Mouse (Mus musculus): ENCODE data around the gene Dennd5a. TPM values are rescaled to one million over a fixed set of nuclear protein-coding genes. Genes with fewer than 3 reads are reported as not detected.

The Dennd5a gene
- polyA plus RNA-seq, 1 experiment from 2014 or later, result 18.0 TPM

GRCm38 (mm10) chr7:109967805-109968579 lies 7.7 kb upstream of the Dennd5a start:
- Histone ChIP-seq H3K36me3 (ENCODE audit: control insufficient read depth, insufficient read depth, low read length) (no peaks in the 10 kb centered on the region), H3K27me3 (replicated peaks; ENCODE audit: control insufficient read depth, insufficient read depth, low read length) (no peaks in the 10 kb centered on the region), H3K4me2 (ENCODE audit: low read depth, low read length) (no peak overlapping the region), H3K4me3 (ENCODE audit: low read length) (no peak overlapping the region), H3K27ac (ENCODE audit: low read length) (peak overlapping the region; percentile 62), H3K9me3 (ENCODE audit: control insufficient read depth, low read length) (no peaks in the 10 kb centered on the region), H3K9ac (ENCODE audit: low read depth, low read length) (no peak overlapping the region), H3K4me1 (ENCODE audit: control insufficient read depth, insufficient read depth, low read length) (peaks cover 7% of the 10 kb centered on the region; the same call in 1 of the 2 replicates)
- peak; percentile 58; the same call in 1 of the 2 replicates for ATAC-seq
- WGBS, result 69% methylated on average over 11 of the region's 11 CpGs

DNA sequence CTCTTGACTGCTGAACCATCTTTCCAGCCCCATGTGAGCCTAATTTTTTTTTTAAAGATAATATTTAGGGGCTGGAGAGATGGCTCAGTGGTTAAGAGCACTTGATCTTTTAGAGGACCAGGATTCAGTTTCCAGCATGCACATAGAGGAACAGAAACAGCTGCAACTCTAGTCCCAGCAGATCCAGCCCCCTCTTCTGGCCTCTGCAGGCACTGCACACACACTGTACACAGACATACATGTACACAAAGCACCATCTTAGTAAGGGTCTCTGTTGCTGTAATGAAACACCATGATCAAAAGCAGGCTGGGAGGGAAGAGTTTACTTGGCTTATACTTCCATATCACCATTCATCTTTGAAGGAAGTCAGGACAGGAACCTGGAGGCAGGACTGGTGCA lies 5.4 kb upstream of the Dennd5a start:
- Histone ChIP-seq H3K4me2 (ENCODE audit: low read depth, low read length) (no peak overlapping the region), H3K9me3 (ENCODE audit: control insufficient read depth, low read length) (no peaks in the 10 kb centered on the region), H3K4me1 (ENCODE audit: control insufficient read depth, insufficient read depth, low read length) (peaks cover 11% of the 10 kb centered on the region), H3K4me3 (ENCODE audit: low read length) (no peak overlapping the region), H3K36me3 (ENCODE audit: control insufficient read depth, insufficient read depth, low read length) (no peaks in the 10 kb centered on the region), H3K27me3 (replicated peaks; ENCODE audit: control insufficient read depth, insufficient read depth, low read length) (no peaks in the 10 kb centered on the region), H3K27ac (ENCODE audit: low read length) (no peak overlapping the region), H3K9ac (ENCODE audit: low read depth, low read length) (no peak overlapping the region)
- ATAC-seq, result no peak

DNA sequence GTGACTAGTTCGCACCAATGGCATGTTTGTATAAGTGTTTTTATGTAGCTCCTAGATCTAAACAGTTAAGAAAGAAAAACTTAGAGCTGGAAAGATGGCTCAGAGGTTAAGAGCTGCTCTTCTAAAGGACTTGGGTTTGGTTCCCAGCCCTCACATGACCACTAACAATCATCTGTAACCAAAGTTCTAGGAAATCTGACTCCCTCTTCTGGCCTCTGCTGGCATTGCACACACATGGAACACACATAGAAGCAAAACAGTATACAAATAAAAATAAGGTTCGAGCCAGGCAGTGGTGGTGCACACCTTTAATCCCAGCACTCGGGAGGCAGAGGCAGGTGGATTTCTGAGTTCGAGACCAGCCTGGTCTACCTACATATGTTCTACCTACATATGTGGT lies 3.4 kb upstream of the Dennd5a start:
- no peak overlapping the region for H3K9ac ChIP-seq (ENCODE audit: low read depth, low read length)
- H3K27ac ChIP-seq (ENCODE audit: low read length), result no peak overlapping the region
- H3K9me3 ChIP-seq (ENCODE audit: control insufficient read depth, low read length), result no peaks in the 10 kb centered on the region
- WGBS, result 93% methylated on average over 4 of the region's 4 CpGs
- no peak for ATAC-seq
- H3K4me3 ChIP-seq (ENCODE audit: low read length), result no peak overlapping the region
- H3K36me3 ChIP-seq (ENCODE audit: control insufficient read depth, insufficient read depth, low read length), result no peaks in the 10 kb centered on the region
- H3K27me3 ChIP-seq (replicated peaks; ENCODE audit: control insufficient read depth, insufficient read depth, low read length), result no peaks in the 10 kb centered on the region
- no peak overlapping the region for H3K4me2 ChIP-seq (ENCODE audit: low read depth, low read length)
- peaks cover 18% of the 10 kb centered on the region for H3K4me1 ChIP-seq (ENCODE audit: control insufficient read depth, insufficient read depth, low read length)

GRCm38 (mm10) chr7:109962596-109962995 lies 2.3 kb upstream of the Dennd5a start:
- H3K4me1 ChIP-seq (ENCODE audit: control insufficient read depth, insufficient read depth, low read length), result peaks cover 15% of the 10 kb centered on the region; the same call in 1 of the 2 replicates
- no peaks in the 10 kb centered on the region for H3K9me3 ChIP-seq (ENCODE audit: control insufficient read depth, low read length)
- no peaks in the 10 kb centered on the region for H3K27me3 ChIP-seq (replicated peaks; ENCODE audit: control insufficient read depth, insufficient read depth, low read length)
- 70% methylated on average over 4 of the region's 4 CpGs for WGBS
- no peak for ATAC-seq
- H3K4me2 ChIP-seq (ENCODE audit: low read depth, low read length), result no peak overlapping the region
- no peaks in the 10 kb centered on the region for H3K36me3 ChIP-seq (ENCODE audit: control insufficient read depth, insufficient read depth, low read length)
- no peak overlapping the region for H3K27ac ChIP-seq (ENCODE audit: low read length)
- H3K9ac ChIP-seq (ENCODE audit: low read depth, low read length), result no peak overlapping the region
- H3K4me3 ChIP-seq (ENCODE audit: low read length), result no peak overlapping the region

DNA sequence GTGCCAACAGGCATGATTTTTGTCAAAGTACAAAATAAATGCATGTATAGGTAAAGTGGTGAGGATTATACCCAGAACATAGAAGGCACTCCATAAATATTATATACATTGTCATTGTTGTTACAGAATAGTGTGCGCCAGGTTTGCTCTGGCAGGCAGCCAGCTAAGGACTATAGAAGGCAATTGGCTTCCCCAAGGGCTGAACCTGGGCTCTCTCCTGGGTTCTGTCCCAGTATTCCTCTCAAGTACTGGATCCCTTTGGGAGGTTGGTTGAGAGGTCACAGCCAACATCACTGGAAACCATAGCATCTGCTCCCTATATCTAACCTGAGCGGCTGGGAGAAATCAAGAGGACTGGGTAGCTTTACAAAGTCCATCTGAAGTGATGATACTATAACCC lies 1.3 kb upstream of the Dennd5a start:
- Histone ChIP-seq H3K4me3 (ENCODE audit: low read length) (no peak overlapping the region), H3K27me3 (replicated peaks; ENCODE audit: control insufficient read depth, insufficient read depth, low read length) (no peaks in the 10 kb centered on the region), H3K4me2 (ENCODE audit: low read depth, low read length) (no peak overlapping the region), H3K27ac (ENCODE audit: low read length) (no peak overlapping the region), H3K36me3 (ENCODE audit: control insufficient read depth, insufficient read depth, low read length) (no peaks in the 10 kb centered on the region), H3K9ac (ENCODE audit: low read depth, low read length) (no peak overlapping the region), H3K4me1 (ENCODE audit: control insufficient read depth, insufficient read depth, low read length) (peaks cover 15% of the 10 kb centered on the region; the same call in 1 of the 2 replicates), H3K9me3 (ENCODE audit: control insufficient read depth, low read length) (no peaks in the 10 kb centered on the region)
- no peak for ATAC-seq
- WGBS, result 75% methylated on average over 2 of the region's 2 CpGs

DNA sequence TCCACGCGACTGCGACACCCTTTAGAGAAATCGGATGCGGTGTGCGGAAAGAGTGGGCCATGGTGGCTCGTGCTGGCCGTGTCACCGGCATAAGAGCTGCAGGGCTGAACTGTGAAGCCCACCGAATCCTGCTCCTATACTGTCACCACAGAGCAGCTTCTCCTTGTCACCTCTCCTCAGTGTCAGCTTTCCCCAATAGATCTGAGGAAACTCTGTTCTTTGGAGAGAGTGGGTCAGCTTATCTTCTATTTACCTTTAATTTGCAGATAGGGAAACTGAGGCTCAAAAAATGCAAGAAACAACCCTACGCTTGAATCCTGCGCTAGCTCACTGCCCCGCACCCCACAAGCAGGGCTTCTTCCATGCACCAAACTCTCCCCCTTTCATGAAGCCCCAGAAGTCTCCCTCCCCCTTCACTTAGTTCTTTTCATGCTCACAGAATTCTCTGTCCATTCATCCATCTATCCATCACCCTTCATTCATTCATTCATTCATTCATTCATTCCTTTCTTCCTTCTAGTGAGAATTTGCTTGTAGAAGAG lies 414 bp upstream of the Dennd5a start:
- 10% methylated on average over 13 of the region's 13 CpGs for WGBS
- Histone ChIP-seq H3K9me3 (ENCODE audit: control insufficient read depth, low read length) (no peaks in the 10 kb centered on the region), H3K27ac (ENCODE audit: low read length) (peak overlapping the region; percentile 89), H3K4me1 (ENCODE audit: control insufficient read depth, insufficient read depth, low read length) (peaks cover 16% of the 10 kb centered on the region), H3K9ac (ENCODE audit: low read depth, low read length) (peak overlapping the region; percentile 94), H3K36me3 (ENCODE audit: control insufficient read depth, insufficient read depth, low read length) (no peaks in the 10 kb centered on the region), H3K4me2 (ENCODE audit: low read depth, low read length) (peak overlapping the region; percentile 72), H3K4me3 (ENCODE audit: low read length) (peak overlapping the region; percentile 81), H3K27me3 (replicated peaks; ENCODE audit: control insufficient read depth, insufficient read depth, low read length) (no peaks in the 10 kb centered on the region)
- ATAC-seq, result peak; percentile 7; the same call in 1 of the 2 replicates

- peak; percentile 23; the same call in 1 of the 2 replicates for ATAC-seq
- no peaks in the 10 kb centered on the region for H3K9me3 ChIP-seq (ENCODE audit: control insufficient read depth, low read length)
- H3K27ac ChIP-seq (ENCODE audit: low read length), result peak overlapping the region; percentile 89
- peak overlapping the region; percentile 72 for H3K4me2 ChIP-seq (ENCODE audit: low read depth, low read length)
- no peaks in the 10 kb centered on the region for H3K36me3 ChIP-seq (ENCODE audit: control insufficient read depth, insufficient read depth, low read length)
- no peaks in the 10 kb centered on the region for H3K27me3 ChIP-seq (replicated peaks; ENCODE audit: control insufficient read depth, insufficient read depth, low read length)
- H3K9ac ChIP-seq (ENCODE audit: low read depth, low read length), result peak overlapping the region; percentile 94
- H3K4me3 ChIP-seq (ENCODE audit: low read length), result peak overlapping the region; percentile 81
- 8% methylated on average over 18 of the region's 18 CpGs for WGBS
- H3K4me1 ChIP-seq (ENCODE audit: control insufficient read depth, insufficient read depth, low read length), result peaks cover 30% of the 10 kb centered on the region
Measured at GRCm38 (mm10) chr7:109958843-109959715, 1.2 kb downstream of the Dennd5a start.

DNA sequence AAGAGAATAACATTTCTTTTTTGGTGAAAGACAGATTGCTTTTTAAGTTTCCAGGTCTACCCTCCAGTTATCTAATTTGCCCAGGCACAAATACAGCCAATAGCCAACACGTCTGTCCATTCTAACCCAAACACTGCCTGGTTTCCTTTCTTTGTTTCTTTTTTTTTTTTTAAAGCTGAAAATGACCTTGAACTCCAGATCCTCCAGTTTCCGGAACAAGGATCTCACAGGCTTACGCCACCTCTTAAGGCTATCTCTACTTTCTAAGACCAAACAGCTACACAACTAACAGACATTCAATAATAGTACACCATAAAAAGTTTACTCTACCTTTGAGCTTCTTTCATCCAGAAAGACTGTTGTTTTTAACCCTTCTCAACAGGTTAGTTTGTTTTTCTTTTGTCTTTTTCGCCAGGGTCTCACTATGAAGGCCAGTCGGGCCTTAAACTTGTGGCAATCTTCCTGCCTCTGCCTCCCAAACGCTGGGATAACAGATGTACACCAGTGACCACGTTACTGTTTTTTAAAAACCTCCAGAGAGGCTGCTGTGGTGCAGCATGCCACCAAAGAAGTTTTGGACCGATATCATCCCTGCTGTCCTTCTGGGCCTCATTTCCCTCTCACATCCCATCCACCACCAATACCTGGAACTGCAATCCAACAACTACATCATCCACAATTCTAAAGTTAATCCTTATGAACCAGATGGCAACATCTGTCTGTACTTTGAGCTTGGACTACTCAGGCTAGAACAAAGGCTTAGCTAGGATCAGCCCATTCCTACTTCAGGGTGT lies 2.1 kb downstream of the Dennd5a start:
- WGBS, result 66% methylated on average over 8 of the region's 8 CpGs
- Histone ChIP-seq H3K9me3 (ENCODE audit: control insufficient read depth, low read length) (no peaks in the 10 kb centered on the region), H3K27me3 (replicated peaks; ENCODE audit: control insufficient read depth, insufficient read depth, low read length) (no peaks in the 10 kb centered on the region), H3K4me3 (ENCODE audit: low read length) (peak overlapping the region; percentile 81), H3K36me3 (ENCODE audit: control insufficient read depth, insufficient read depth, low read length) (no peaks in the 10 kb centered on the region), H3K9ac (ENCODE audit: low read depth, low read length) (peak overlapping the region; percentile 5; the same call in 1 of the 2 replicates), H3K4me1 (ENCODE audit: control insufficient read depth, insufficient read depth, low read length) (peaks cover 30% of the 10 kb centered on the region), H3K27ac (ENCODE audit: low read length) (no peak overlapping the region), H3K4me2 (ENCODE audit: low read depth, low read length) (peak overlapping the region; percentile 72)
- no peak for ATAC-seq
